Mouse (Mus musculus) lung, postnatal 0 days (tissue): ENCODE data around the gene Col4a5.

ENCODE experiments used
- CTCF ChIP-seq: IDR thresholded peaks from 2 replicates; pipeline ENCODE4 v1.5.1; 2016; ENCODE audit warnings: antibody characterized with exemption, mild to moderate bottlenecking
- EP300 ChIP-seq: IDR thresholded peaks from 2 replicates; pipeline ENCODE4 v1.6.1; 2016; ENCODE audit warnings: antibody characterized with exemption, mild to moderate bottlenecking, control low read depth

GRCm38 (mm10) chrX:141475110-141475509 is at the start of gene Col4a5:
- TF ChIP-seq CTCF (0 out of 2 replicates have a peak, but pooled peaks have one; percentile 2), EP300 (no peak)
